Mouse (Mus musculus) kidney, adult 2 months (tissue): ENCODE data around the gene Igdcc3. TPM values are rescaled to one million over a fixed set of nuclear protein-coding genes. Genes with fewer than 3 reads are reported as not detected.
"Not testable (repeated sequence)": the region's sequence is repeated elsewhere in the genome, so short reads cannot be mapped to it uniquely, and the experiment has no call there.

Experiments
- DNase-seq: peaks from one replicate; pipeline ENCODE4 v3.0.0; 2021
- H3K27ac ChIP-seq: fragments of 200-500 bp; 2 replicates; pipeline ENCODE4 v1.5.1; 2012; ENCODE audit warnings: low read depth, low read length, control low read depth, inconsistent platforms; ENCODE audit not compliant: insufficient read depth
- H3K27me3 ChIP-seq: fragments of 200-500 bp; replicated peaks from 2 replicates; pipeline ENCODE4 v1.6.1; 2012; ENCODE audit warnings: mild to moderate bottlenecking, moderate library complexity, low read length, inconsistent platforms; ENCODE audit not compliant: control insufficient read depth, insufficient read depth
- H3K36me3 ChIP-seq: fragments of 200-500 bp; 2 replicates; pipeline ENCODE4 v1.6.1; 2012; ENCODE audit warnings: mild to moderate bottlenecking, moderate library complexity, low read length, inconsistent platforms; ENCODE audit not compliant: control insufficient read depth, insufficient read depth
- H3K4me1 ChIP-seq: fragments of 200-500 bp; 2 replicates; pipeline ENCODE4 v1.6.1; 2011; ENCODE audit warnings: low read length; ENCODE audit not compliant: control insufficient read depth, insufficient read depth
- H3K4me3 ChIP-seq: fragments of 200-500 bp; 2 replicates; pipeline ENCODE4 v1.5.1; 2011; ENCODE audit warnings: mild to moderate bottlenecking, low read depth, low read length, control low read depth; ENCODE audit not compliant: insufficient read depth
- CTCF ChIP-seq: fragments of 200-500 bp; conservative IDR thresholded peaks from 2 replicates; pipeline ENCODE4 v1.5.1; 2011; ENCODE audit warnings: low read depth, mild to moderate bottlenecking, control low read depth, low read length, moderate library complexity, mixed read lengths; ENCODE audit not compliant: insufficient read depth, insufficient read length
- POLR2A ChIP-seq: fragments of 200-500 bp; IDR thresholded peaks from one replicate; pipeline ENCODE4 v1.6.1; 2011; ENCODE audit warnings: low read depth, low read length, control low read depth
- WGBS: fragments of 180-500 bp; shearing (Covaris S2); methylation state at CpG from one replicate; pipeline ENCODE4 v1.1.7; 2018; 5-methylcytosine and 5-hydroxymethylcytosine counted together
- polyA plus RNA-seq: library from polyadenylated mRNA; depleted of rRNA; stranded (reverse); fragments of >200 nt; gene quantifications from 2 replicates; pipeline ENCODE4 v1.2.3, GENCODE M21; 2012

Gene Igdcc3
- polyA plus RNA-seq, 1 experiment: 0.72 TPM

- Histone ChIP-seq H3K36me3 (no peaks in the 10 kb centered on the region), H3K4me1 (peaks cover 20% of the 10 kb centered on the region), H3K4me3 (no peak overlapping the region), H3K27ac (no peak overlapping the region), H3K27me3 (no peaks in the 10 kb centered on the region)
- WGBS: 87% methylated on average over 6 of the region's 6 CpGs
- no peak for TF ChIP-seq CTCF
- TF ChIP-seq POLR2A: no peak
- DNase-seq: no peak
Measured at GRCm38 (mm10) chr9:65197826-65198225, 56.8 kb downstream of the Igdcc3 start.

- H3K27ac ChIP-seq: 0 out of 2 replicates have a peak overlapping the region, but pooled peaks have one; percentile 1
- no peaks in the 10 kb centered on the region for H3K36me3 ChIP-seq
- peaks cover 20% of the 10 kb centered on the region for H3K4me1 ChIP-seq
- H3K27me3 ChIP-seq: no peaks in the 10 kb centered on the region
- no peak overlapping the region for H3K4me3 ChIP-seq
- TF ChIP-seq POLR2A (no peak), CTCF (no peak)
- 33% methylated on average over 7 of the region's 7 CpGs for WGBS
- DNase-seq: no peak
Measured at GRCm38 (mm10) chr9:65199723-65200122, 58.7 kb downstream of the Igdcc3 start.

- DNase-seq: peak; percentile 47
- H3K27ac ChIP-seq: no peak overlapping the region
Measured at GRCm38 (mm10) chr9:65200606-65201005, 59.6 kb downstream of the Igdcc3 start.

GRCm38 (mm10) chr9:65201021-65201380, 60.0 kb downstream of the Igdcc3 start:
- H3K4me1 ChIP-seq: peaks cover 10% of the 10 kb centered on the region
- H3K27ac ChIP-seq: no peak overlapping the region
- no peak for DNase-seq
- TF ChIP-seq CTCF (no peak), POLR2A (no peak)
- H3K4me3 ChIP-seq: no peak overlapping the region
- H3K36me3 ChIP-seq: no peaks in the 10 kb centered on the region
- WGBS: 52% methylated on average over 3 of the region's 3 CpGs
- no peaks in the 10 kb centered on the region for H3K27me3 ChIP-seq

More at GRCm38 (mm10) chr9:65200606-65201005, 59.6 kb downstream of the Igdcc3 start:
- TF ChIP-seq POLR2A: no peak
- TF ChIP-seq CTCF: no peak
- WGBS: 58% methylated on average over 1 of the region's 1 CpGs
- H3K4me3 ChIP-seq: no peak overlapping the region
- no peaks in the 10 kb centered on the region for H3K27me3 ChIP-seq
- H3K4me1 ChIP-seq: peaks cover 14% of the 10 kb centered on the region
- H3K36me3 ChIP-seq: no peaks in the 10 kb centered on the region

GRCm38 (mm10) chr9:65201381-65202164, 60.6 kb downstream of the Igdcc3 start:
- peak; percentile 92 for DNase-seq
- peaks cover 7% of the 10 kb centered on the region; the same call in 1 of the 2 replicates for H3K4me1 ChIP-seq
- TF ChIP-seq POLR2A: peak; percentile 18
- TF ChIP-seq CTCF: no peak
- no peaks in the 10 kb centered on the region for H3K27me3 ChIP-seq
- H3K4me3 ChIP-seq: peak overlapping the region; percentile 53
- H3K27ac ChIP-seq: peak overlapping the region; percentile 56; the same call in 1 of the 2 replicates
- no peaks in the 10 kb centered on the region for H3K36me3 ChIP-seq
- 2% methylated on average over 18 of the region's 18 CpGs for WGBS

GRCm38 (mm10) chr9:65202165-65202754, 61.3 kb downstream of the Igdcc3 start:
- peak overlapping the region; percentile 53 for H3K4me3 ChIP-seq
- H3K36me3 ChIP-seq: no peaks in the 10 kb centered on the region
- DNase-seq: no peak
- TF ChIP-seq CTCF (no peak), POLR2A (no peak)
- H3K4me1 ChIP-seq: peaks cover 5% of the 10 kb centered on the region; the same call in 1 of the 2 replicates
- no peaks in the 10 kb centered on the region for H3K27me3 ChIP-seq
- peak overlapping the region; percentile 56; the same call in 1 of the 2 replicates for H3K27ac ChIP-seq
- 30% methylated on average over 11 of the region's 11 CpGs for whole genome bisulfite sequencing

- TF ChIP-seq POLR2A (no peak), CTCF (no peak)
- Histone ChIP-seq H3K4me3 (no peak overlapping the region), H3K27me3 (no peaks in the 10 kb centered on the region), H3K36me3 (no peaks in the 10 kb centered on the region), H3K4me1 (peaks cover 5% of the 10 kb centered on the region; the same call in 1 of the 2 replicates), H3K27ac (peak overlapping the region; percentile 13; the same call in 1 of the 2 replicates)
- 39% methylated on average over 11 of the region's 11 CpGs for WGBS
- DNase-seq: peak; percentile 63
Measured at GRCm38 (mm10) chr9:65205049-65205815, 64.2 kb downstream of the Igdcc3 start.

- not testable (repeated sequence) for H3K4me3 ChIP-seq, H3K4me1 ChIP-seq, DNase-seq, H3K36me3 ChIP-seq, H3K27me3 ChIP-seq, H3K27ac ChIP-seq
- 91% methylated on average over 9 of the region's 9 CpGs for WGBS
Measured at GRCm38 (mm10) chr9:65207041-65207815, 66.2 kb downstream of the Igdcc3 start.
